Mouse (Mus musculus): ENCODE data around the gene Dcun1d1. TPM values are rescaled to one million over a fixed set of nuclear protein-coding genes. Genes with fewer than 3 reads are reported as not detected.

Gene Dcun1d1
- polyA plus RNA-seq (2012; fragmentation: generic; extraction: Trizol) = 1 to 10 TPM in 1 of 2 experiments, under 1 TPM in 1; 0.43 to 3.8 TPM

GRCm38 (mm10) chr3:35937345-35937744 is at the start of gene Dcun1d1:
Dcun1d1 (minus strand) TSS chr3:35937445.

Other genes with a start within 250 kb of the Dcun1d1 start
- 1 to 10 TPM in 1 of 2 experiments, under 1 TPM in 1; 0.27 to 4.6 TPM for gene Atp11b, start 183.3 kb downstream of the Dcun1d1 start, polyA plus RNA-seq (2012; fragmentation: generic; extraction: Trizol)
- gene Mccc1, start 63.2 kb upstream of the Dcun1d1 start, polyA plus RNA-seq (2012; fragmentation: generic; extraction: Trizol) = 10 to 100 TPM in 1 of 2 experiments, 1 to 10 TPM in 1; 3.5 to 11.7 TPM
- not detected for gene Ccdc144b, start 116.1 kb upstream of the Dcun1d1 start, polyA plus RNA-seq (2012; fragmentation: generic; extraction: Trizol)
- gene Acad9, start 128.5 kb upstream of the Dcun1d1 start, polyA plus RNA-seq (2012; fragmentation: generic; extraction: Trizol) = 10 to 100 TPM in 1 of 2 experiments, 1 to 10 TPM in 1; 3.9 to 20.2 TPM
- gene D3Ertd254e, start 213.6 kb upstream of the Dcun1d1 start, polyA plus RNA-seq (2012; fragmentation: generic; extraction: Trizol) = 1 to 10 TPM in 1 of 2 experiments, under 1 TPM in 1; 0.11 to 1.4 TPM

Data from C3H10T1/2 (cell line).